Comparison of ENCODE assay signal across 25 mouse cellular contexts in the genomic region with DNA sequence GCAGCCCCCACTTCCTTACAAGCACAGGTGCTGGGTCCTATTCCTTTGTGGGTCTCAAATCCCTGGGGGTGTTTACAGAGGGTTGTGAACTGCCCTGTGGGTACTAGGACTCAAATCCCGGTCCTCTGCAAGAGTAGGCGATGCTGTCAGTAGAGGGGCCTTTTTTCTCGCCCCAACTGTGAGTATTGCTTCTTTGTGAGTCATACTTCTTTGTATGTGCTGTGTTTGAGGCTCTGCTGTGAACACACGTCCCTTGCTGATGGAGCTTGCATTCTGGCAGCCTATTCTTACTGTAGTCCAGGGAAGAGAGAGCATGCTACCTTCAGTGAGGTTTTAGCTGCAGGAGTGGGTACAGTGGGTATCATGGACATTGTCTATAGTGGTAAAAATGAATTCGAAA. TPM values are rescaled to one million over a fixed set of nuclear protein-coding genes. Genes with fewer than 3 reads are reported as not detected.
DNase-seq lines count a peak whose midpoint lies in the region; ATAC-seq and TF ChIP-seq lines count a peak whose summit lies in the region.
"Had no signal": no experiment of that assay in that cellular context is flagged by ENCODE, and none has a peak within 500 bp of the region (broad histone marks: within the 10 kb centered on the region; RNA-seq: fewer than 3 reads in every experiment).

No protein-coding gene starts in this region.

- H3K9ac ChIP-seq in intestine, postnatal 0 days (ENCODE audit: low read depth, low read length), result no peak overlapping the region
- H3K9ac ChIP-seq in intestine, embryonic 16.5 days (ENCODE audit: low read depth, low read length), result no peak overlapping the region
- H3K9ac ChIP-seq in liver, embryonic 12.5 days, result no peak overlapping the region
- H3K9ac ChIP-seq in liver, embryonic 11.5 days (ENCODE audit: low read depth, low read length), result no peak overlapping the region
- H3K9ac ChIP-seq: forebrain, embryonic 13.5 days; hindbrain, embryonic 12.5 days; hindbrain, embryonic 15.5 days had no signal

- no peaks in the 10 kb centered on the region for H3K36me3 ChIP-seq in intestine, postnatal 0 days (ENCODE audit: control insufficient read depth, insufficient read depth)
- H3K36me3 ChIP-seq in intestine, embryonic 16.5 days (ENCODE audit: control insufficient read depth, insufficient read depth, low read length), result no peaks in the 10 kb centered on the region
- H3K36me3 ChIP-seq in liver, embryonic 12.5 days, result peaks cover 26% of the 10 kb centered on the region
- H3K36me3 ChIP-seq in liver, embryonic 11.5 days (ENCODE audit: control insufficient read depth, insufficient read depth, low read length), result peaks cover 3% of the 10 kb centered on the region; the same call in 1 of the 2 replicates
- H3K36me3 ChIP-seq: forebrain, embryonic 10.5 days; hindbrain, embryonic 12.5 days; hindbrain, embryonic 15.5 days had no signal

- H3K4me2 ChIP-seq in intestine, postnatal 0 days (replicated peaks; ENCODE audit: low read depth), result no peak overlapping the region
- H3K4me2 ChIP-seq in intestine, embryonic 16.5 days (ENCODE audit: low read depth, low read length), result no peak overlapping the region
- H3K4me2 ChIP-seq in liver, embryonic 12.5 days, result no peak overlapping the region; the same call in 1 of the 2 replicates
- no peak overlapping the region for H3K4me2 ChIP-seq in liver, embryonic 11.5 days
- H3K4me2 ChIP-seq: forebrain, embryonic 13.5 days; heart, embryonic 11.5 days; hindbrain, embryonic 12.5 days; hindbrain, embryonic 15.5 days had no signal

- no peaks in the 10 kb centered on the region for H3K27me3 ChIP-seq in intestine, postnatal 0 days (replicated peaks; ENCODE audit: control insufficient read depth, insufficient read depth, low read length)
- no peaks in the 10 kb centered on the region for H3K27me3 ChIP-seq in intestine, embryonic 16.5 days (replicated peaks; ENCODE audit: control insufficient read depth, insufficient read depth, low read length)
- no peaks in the 10 kb centered on the region for H3K27me3 ChIP-seq in liver, embryonic 12.5 days (replicated peaks)
- no peaks in the 10 kb centered on the region for H3K27me3 ChIP-seq in liver, embryonic 11.5 days (replicated peaks; ENCODE audit: control insufficient read depth, insufficient read depth, low read length)
- H3K27me3 ChIP-seq: forebrain, embryonic 13.5 days; hindbrain, embryonic 15.5 days had no signal

- H3K9me3 ChIP-seq in intestine, postnatal 0 days (ENCODE audit: control insufficient read depth), result no peaks in the 10 kb centered on the region
- no peaks in the 10 kb centered on the region for H3K9me3 ChIP-seq in intestine, embryonic 16.5 days (ENCODE audit: control insufficient read depth, low read length)
- H3K9me3 ChIP-seq in liver, embryonic 12.5 days (replicated peaks), result no peaks in the 10 kb centered on the region
- no peaks in the 10 kb centered on the region for H3K9me3 ChIP-seq in liver, embryonic 11.5 days (ENCODE audit: control insufficient read depth, low read length)
- H3K9me3 ChIP-seq: forebrain, embryonic 10.5 days; forebrain, embryonic 13.5 days; hindbrain, embryonic 12.5 days; hindbrain, embryonic 15.5 days had no signal

- no peak overlapping the region for H3K4me3 ChIP-seq in intestine, postnatal 0 days (ENCODE audit: low read depth, low read length)
- H3K4me3 ChIP-seq in intestine, embryonic 16.5 days (ENCODE audit: low read length), result no peak overlapping the region
- no peak overlapping the region for H3K4me3 ChIP-seq in liver, embryonic 12.5 days
- H3K4me3 ChIP-seq in liver, embryonic 11.5 days (ENCODE audit: low read depth, low read length), result no peak overlapping the region
- H3K4me3 ChIP-seq: forebrain, embryonic 10.5 days; forebrain, embryonic 13.5 days; hindbrain, embryonic 12.5 days; hindbrain, embryonic 15.5 days had no signal

- H3K4me1 ChIP-seq in intestine, postnatal 0 days (replicated peaks; ENCODE audit: control insufficient read depth, insufficient read depth, low read length), result 0 out of 2 replicates have a peak, but pooled peaks cover 12% of the 10 kb centered on the region
- H3K4me1 ChIP-seq in intestine, embryonic 16.5 days (ENCODE audit: control insufficient read depth, insufficient read depth, low read length), result peaks cover 7% of the 10 kb centered on the region
- H3K4me1 ChIP-seq in liver, embryonic 12.5 days, result peaks cover 42% of the 10 kb centered on the region
- H3K4me1 ChIP-seq in liver, embryonic 11.5 days (replicated peaks; ENCODE audit: control insufficient read depth, insufficient read depth, low read length), result peaks cover 7% of the 10 kb centered on the region

- no peak for DNase-seq in liver, embryonic 11.5 days (ENCODE audit: low spot score)
- DNase-seq in testis, postnatal 10 days (ENCODE audit: low spot score), result peak; percentile 27
- no peak for DNase-seq in testis, postnatal 14 days (ENCODE audit: low spot score)
- no peak for DNase-seq in urinary bladder, adult 2 months (ENCODE audit: low spot score)
- DNase-seq: adrenal gland, adult 8-10 months; adrenal gland, postnatal 25 days; cerebellum, adult 18-20 months; cerebellum, adult 9-10 months; cerebellum, postnatal 14 days; gastrocnemius, postnatal 25 days had no signal

- TF ChIP-seq CTCF in intestine, postnatal 0 days (IDR thresholded peaks at IDR 0.05; ENCODE audit: low read depth), result no peak

- 0 out of 2 replicates have a peak overlapping the region, but pooled peaks have one; percentile 15 for H3K27ac ChIP-seq in intestine, postnatal 0 days (ENCODE audit: low read depth, low read length)
- no peak overlapping the region for H3K27ac ChIP-seq in intestine, embryonic 16.5 days (ENCODE audit: low read length)
- H3K27ac ChIP-seq in liver, embryonic 12.5 days, result peak overlapping the region; percentile 10; the same call in 1 of the 2 replicates
- no peak overlapping the region for H3K27ac ChIP-seq in liver, embryonic 11.5 days (ENCODE audit: low read depth, low read length)
- H3K27ac ChIP-seq: forebrain, embryonic 10.5 days; forebrain, embryonic 13.5 days; hindbrain, embryonic 12.5 days; hindbrain, embryonic 15.5 days had no signal

- WGBS in intestine, postnatal 0 days, result 79% methylated on average over 5 of the region's 5 CpGs
- 77% methylated on average over 5 of the region's 5 CpGs for WGBS in intestine, embryonic 16.5 days
- WGBS in liver, embryonic 12.5 days (ENCODE audit: insufficient replicate concordance), result 80% methylated on average over 5 of the region's 5 CpGs
- 85% methylated on average over 5 of the region's 5 CpGs for WGBS in liver, embryonic 11.5 days

- ATAC-seq in intestine, postnatal 0 days, result no peak
- ATAC-seq in intestine, embryonic 16.5 days, result no peak
- ATAC-seq in liver, embryonic 12.5 days, result no peak
- ATAC-seq in liver, embryonic 11.5 days (replicated peaks; ENCODE audit: low FRiP score), result no peak
- ATAC-seq: CD4-positive, CD25-positive, alpha-beta regulatory T cell, adult 4 months; forebrain, embryonic 13.5 days; forebrain, embryonic 16.5 days had no signal

RNA-seq across cellular contexts. Expression of gene Serinc5, which starts 4.3 kb away (rescaled TPM):
- polyA plus RNA-seq in intestine, postnatal 0 days (2015; fragmentation: Nextera tagmentation; extraction: Ambion mirVana), result 10.8 and 11.8 TPM in 2 replicates
- polyA plus RNA-seq in intestine, embryonic 16.5 days (2015; fragmentation: Nextera tagmentation; extraction: Ambion mirVana), result 18.0 and 18.9 TPM in 2 replicates
- polyA plus RNA-seq in liver, embryonic 12.5 days (2016; fragmentation: Nextera tagmentation; extraction: Ambion mirVana), result 26.7 and 27.6 TPM in 2 replicates
- 27.5 and 30.3 TPM in 2 replicates for polyA plus RNA-seq in liver, embryonic 11.5 days (2014; fragmentation: Nextera tagmentation; extraction: Ambion mirVana)
- polyA plus RNA-seq in urinary bladder, adult 2 months (2012; rRNA removed), result 41.7 and 44.6 TPM in 2 replicates

RNA-seq across cellular contexts. Expression of gene Spz1, which starts 39.2 kb away (rescaled TPM):
- polyA plus RNA-seq in intestine, postnatal 0 days (2015; fragmentation: Nextera tagmentation; extraction: Ambion mirVana), result not detected in 2 replicates
- not detected in 2 replicates for polyA plus RNA-seq in intestine, embryonic 16.5 days (2015; fragmentation: Nextera tagmentation; extraction: Ambion mirVana)
- not detected in 2 replicates for polyA plus RNA-seq in liver, embryonic 12.5 days (2016; fragmentation: Nextera tagmentation; extraction: Ambion mirVana)
- polyA plus RNA-seq in liver, embryonic 11.5 days (2014; fragmentation: Nextera tagmentation; extraction: Ambion mirVana), result not detected in 2 replicates
- polyA plus RNA-seq in urinary bladder, adult 2 months (2012; rRNA removed), result not detected in 2 replicates
- polyA plus RNA-seq: CD4-positive, CD25-positive, alpha-beta regulatory T cell, adult 4 months; embryonic facial prominence, embryonic 11.5 days; embryonic facial prominence, embryonic 14.5 days; forebrain, embryonic 10.5 days; forebrain, embryonic 13.5 days; forebrain, embryonic 16.5 days; frontal cortex, adult 2 months; heart, embryonic 11.5 days; heart, embryonic 14.5 days; heart, postnatal 0 days; hindbrain, embryonic 12.5 days; hindbrain, embryonic 15.5 days had no signal

Comparison
In these comparisons a context has a peak if more than half of its experiments do, and no peak if none do; other contexts are left out.
1. H3K27ac ChIP-seq: peak in intestine, postnatal 0 days (single experiment) and liver, embryonic 12.5 days (single experiment); none in intestine, embryonic 16.5 days (single experiment) and liver, embryonic 11.5 days (single experiment).